Mouse (Mus musculus) cerebellum, postnatal 25 days (tissue): ENCODE measurements around the gene Ado.

ENCODE experiments used
- DNase-seq, 2 experiments: peaks; one replicate each; pipeline ENCODE4 v3.0.0; 2021; ENCODE audit warnings: mixed read lengths in 2 of 2

Ado gene

DNA sequence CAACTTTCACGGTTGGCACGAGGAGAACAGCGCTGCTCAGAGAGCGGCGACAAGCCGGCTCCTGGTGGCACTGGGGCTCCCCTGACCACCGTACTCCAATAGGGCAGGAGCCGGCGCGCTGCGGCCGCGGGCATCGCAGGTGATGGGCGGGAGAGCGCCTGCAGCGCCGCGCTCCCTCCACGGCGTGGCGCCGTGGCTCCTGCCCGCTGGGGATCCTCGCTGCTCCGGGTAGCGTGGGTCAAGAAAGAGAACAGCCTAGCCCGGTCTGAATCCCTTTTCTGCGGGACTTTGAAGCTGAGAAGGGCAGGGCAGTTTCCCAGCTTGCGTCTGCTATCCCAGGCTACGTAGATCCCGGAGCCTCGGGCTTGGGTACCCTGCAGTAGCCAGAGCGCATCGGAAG, 12.8 kb downstream of the Ado start:
- peak; percentile 77 to 83 for DNase-seq

DNA sequence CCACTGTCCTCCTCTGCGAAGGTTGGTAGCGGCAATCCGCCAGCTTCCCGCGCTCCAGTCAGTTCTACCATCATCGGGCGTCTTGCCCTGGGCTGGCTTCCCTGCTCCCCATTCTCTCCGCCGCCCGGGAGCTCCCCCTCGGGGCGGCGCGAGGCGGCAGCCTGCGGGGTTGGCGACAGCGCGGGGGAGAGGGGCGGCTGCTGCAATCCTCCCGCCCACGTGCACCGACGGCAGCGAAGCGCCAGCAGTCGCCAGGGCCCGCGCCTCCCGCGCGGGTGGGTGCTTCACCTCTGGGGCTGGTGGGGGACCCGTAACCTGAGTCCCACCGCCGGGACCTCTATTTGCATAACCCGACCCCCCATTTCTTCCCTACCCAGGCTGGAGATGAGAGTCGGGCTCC, 13.5 kb downstream of the Ado start, which contains the start of gene Egr2:
TSS of gene Egr2 (plus strand) at position 220 of the 400 bp plus-strand sequence.
- peak; percentile 20 to 37 for DNase-seq

DNA sequence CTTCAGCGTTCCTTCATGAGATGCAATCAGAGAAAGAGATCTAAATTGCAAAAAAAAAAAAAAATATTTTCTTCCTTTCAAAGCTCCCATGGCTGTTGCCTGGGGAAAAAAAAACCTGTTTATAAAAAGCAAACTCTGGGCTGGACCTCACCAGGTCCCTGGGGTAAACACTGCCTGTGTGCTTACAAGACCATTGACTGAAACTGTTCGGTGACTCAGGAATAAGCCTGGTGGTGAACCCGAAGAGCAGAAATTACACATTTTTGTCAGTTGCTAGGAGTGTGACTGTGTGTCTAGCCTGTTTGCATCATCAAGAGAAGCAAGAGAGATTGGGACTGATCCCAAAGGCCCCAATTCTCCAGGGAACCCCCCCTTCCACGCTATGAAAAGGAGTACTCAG, 19.0 kb downstream of the Ado start:
- no peak for DNase-seq

DNA sequence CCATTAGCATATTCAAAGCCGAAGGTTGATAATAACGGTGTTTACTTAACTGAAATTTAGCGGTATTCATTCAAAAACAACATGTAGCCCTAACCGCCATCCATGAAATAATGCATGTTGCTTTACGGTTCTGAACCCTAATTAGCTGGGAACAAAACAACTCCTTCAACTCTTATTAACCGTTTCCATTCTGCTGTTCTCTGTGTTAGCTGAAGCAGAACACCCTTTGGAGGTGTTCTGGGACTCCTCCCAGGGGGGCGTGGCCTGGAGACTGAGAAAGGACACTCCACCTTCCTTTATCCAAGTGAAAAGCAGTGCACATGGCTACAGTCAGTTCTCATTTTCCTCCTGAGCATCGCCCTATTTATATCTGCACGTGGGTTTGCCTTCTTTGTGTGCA, 22.3 kb downstream of the Ado start:
- no peak for DNase-seq

DNA sequence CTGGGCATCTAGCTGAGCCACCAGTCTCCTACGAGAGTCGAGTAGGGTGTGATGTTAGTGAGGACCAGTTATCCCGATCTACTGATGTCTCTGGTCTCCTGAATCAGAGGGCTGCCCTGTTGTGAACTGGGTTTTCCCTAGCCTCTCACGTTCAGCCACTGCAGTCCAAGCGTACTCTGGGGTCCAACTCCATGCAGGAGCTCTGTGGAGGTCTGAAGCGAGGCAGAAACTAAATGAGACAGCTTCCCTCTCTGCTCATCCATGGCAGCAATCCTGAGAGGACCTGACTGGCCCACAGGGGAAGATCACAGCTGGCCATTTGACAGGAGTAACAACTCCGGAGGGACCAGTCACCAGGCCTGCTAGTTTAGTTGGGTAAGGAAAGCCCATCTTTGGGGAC, 24.1 kb downstream of the Ado start:
- DNase-seq, result no peak

DNA sequence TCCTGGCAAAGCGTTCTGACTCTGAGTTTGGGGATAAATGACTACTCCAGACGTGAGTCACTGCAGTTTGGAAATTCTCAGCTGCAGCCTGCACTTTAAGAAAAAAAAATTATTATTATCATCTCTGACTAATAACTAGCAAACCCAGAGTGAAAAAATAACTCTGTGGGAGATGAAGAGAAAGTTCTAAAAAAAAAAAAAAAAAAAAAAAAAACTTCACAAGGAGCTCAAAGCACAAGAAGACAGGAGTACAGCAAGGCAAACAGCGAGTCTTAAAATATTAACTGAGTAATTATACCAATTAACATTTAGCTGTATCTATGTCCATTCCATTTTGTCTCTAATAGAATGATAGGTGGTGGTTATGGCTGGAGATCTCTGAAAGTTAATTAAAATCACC, 24.6 kb downstream of the Ado start:
- DNase-seq, result no peak

DNA sequence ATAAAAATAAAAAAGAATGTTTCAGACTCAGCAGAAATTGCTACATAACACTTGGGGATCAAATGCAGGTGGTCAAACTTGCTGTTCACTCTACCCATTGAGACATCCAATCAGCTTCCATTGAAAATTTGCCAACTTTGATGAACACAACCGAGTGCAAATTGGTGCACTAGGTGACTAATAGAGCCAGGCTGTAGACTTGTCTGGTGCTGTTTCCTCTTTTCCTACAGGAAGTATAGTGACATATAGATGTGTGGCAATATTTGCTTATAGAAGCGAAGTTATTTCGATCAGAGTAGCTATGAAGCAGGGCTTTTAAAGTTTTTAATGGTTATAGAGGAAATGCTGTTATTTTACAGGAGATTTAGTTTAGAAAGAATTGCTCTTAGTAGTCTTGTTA, 30.0 kb downstream of the Ado start:
- no peak for DNase-seq

DNA sequence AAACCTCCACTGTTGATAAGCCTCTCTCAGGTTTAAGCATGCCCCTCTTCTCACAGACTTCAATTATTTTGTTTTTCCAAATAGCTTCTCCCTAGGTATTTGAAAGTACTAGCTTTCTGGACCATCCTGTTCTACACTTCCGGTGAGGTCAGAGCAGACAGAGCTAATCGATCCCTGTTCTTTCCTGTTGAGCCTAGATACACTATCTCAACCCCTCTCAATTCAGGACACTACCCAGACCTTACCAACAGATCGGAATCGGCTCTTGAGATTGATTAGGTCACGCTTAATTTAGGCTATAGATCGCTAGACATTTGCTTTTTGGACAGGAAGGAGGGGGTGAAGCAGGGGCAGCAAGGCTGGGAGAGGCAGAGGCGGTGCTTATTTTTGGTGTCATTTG, 35.9 kb downstream of the Ado start:
- DNase-seq, result no peak

DNA sequence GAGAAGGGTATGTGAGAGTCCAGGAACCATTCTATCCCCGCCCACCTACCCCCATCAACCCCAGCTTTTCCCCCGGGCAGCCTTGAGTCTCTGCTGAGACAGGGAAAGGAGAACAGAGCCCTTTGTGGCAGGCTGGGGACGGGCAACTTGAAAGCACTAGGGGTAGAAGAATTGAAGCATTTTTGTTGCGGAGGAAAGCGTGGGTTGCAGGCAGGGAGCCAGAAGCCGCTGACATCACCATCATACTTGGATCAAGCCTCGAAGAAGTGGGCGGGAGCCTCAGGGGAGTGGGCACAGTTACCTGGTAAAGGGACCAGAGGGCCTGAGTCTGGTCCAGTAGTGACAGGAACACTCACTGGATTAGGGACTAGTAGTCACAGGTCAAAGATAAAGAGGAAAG, 36.5 kb downstream of the Ado start:
- peak; percentile 7 to 8 for DNase-seq

DNA sequence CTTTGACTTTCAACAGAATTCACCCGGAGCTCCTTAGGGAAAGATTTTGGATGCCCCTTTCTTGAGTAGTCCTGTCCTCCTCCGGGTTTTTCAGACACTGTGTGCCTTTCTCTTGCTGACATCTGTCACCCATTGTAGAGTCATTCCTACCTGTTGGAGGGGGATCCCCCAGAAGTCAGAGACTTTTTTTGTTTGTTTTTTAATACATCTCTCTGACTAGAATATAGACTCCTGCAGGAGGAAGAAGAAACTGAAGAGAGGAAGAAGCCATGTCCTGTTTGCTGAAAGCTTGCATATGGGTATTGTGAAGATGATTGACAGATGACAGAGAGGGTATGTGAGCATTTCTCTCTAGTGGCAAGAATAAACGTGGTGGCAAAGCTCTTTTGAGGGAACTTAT, 43.5 kb downstream of the Ado start:
- no peak for DNase-seq

DNA sequence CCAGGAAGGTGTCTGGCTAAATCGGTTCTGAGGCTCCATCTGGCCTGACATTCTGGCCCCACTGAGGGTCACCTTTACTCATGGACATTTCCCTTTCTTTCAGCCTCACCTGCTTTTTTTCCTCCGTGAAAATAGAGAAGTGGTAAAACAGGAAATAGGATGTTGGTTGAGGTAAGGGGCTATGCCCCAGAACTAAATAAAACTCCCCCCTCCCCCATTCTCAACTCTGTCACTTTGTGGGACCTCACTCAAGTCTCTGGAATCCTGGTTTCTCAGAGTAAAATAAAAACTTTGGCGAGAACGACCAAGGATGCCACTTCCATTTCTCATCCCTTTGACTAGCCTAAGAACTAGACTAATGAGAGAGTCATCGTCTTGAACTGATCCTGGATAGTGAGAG, 44.7 kb downstream of the Ado start:
- no peak for DNase-seq

DNA sequence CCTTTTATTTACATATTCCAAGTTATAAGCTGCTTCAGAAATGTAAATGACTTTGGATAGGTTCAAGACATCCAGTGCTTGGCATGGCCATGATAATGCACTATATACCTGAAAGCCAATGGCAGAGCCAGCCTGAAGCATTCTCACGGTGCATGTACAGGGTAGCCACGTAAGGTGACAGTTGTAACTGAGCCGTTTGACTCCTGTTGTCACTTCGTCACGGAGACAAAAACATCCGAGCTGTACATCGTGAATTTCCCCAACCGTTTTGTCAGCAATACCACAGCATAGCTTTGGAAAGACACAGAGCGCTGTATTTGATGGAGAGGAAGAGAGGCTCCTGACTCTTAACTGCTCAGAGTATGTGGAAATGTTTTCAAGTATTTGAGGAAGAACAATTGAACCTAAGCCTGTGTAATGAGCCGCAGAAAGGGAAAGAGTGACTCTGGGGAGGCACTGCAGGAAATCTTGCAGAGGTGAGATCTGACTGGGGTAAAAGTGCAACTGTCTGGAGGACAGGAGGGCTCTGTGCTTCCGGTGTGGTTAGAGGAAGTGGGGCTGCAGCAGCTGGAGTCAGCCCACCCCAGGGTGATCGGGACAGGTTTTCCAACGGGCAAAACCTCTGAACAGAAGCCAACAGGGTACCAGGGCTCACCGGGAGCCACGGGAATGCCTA, 45.3 kb downstream of the Ado start:
- DNase-seq, result no peak

DNA sequence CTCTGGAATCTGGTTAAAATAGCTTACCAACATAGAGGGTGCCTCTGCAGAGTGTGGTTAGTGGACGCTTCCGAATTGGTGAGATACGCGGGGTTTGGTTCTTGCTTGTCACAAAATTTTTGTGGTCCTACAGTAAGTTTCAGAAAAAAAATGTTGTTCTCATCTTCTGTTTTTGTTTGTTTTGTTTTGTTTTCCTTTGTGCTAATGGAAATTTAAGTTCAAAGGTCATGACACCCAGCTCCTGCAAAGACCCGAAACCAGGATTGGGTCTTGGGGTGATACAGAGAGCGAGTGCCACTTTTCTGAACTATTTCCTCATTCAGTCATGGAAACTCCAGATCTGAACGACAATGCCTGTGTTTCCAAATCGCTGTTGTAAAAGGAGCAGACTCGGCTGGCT, 50.8 kb downstream of the Ado start:
- DNase-seq, result no peak

DNA sequence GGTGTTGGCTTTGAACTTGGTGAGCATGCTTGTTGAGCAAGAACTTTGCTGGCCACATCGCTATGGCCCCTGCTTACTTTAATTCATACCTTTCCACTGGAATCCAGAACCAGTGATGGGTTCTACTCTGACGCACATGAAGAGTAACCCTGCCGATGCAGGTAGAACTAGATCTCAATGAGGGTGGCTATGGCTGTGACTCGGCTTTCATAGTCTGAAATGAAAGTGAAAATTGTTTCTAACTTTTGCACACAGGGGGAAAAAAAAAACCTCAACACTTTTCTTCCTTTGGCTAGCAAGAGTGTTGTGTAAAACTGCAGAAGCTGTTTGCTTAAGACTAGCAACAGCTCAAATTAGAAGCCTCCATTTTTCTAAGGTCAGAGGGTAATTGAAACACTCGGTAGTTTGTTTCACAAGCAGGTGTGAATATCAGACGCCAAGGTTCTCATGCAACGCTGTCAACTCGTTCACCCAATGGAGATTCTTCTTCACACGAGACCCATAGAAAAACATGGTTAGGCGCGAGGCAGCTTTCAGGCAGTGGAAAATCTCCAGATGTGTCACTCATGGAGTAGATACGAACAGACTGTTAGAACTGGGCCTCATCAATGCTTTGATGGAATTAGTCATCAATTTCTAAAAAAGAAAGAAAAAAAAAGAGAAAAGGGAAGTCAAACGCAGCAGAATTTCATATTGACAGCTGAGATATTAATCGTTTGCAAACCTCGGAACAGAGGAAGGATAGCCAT, 51.4 kb downstream of the Ado start:
- no peak for DNase-seq
